Mouse (Mus musculus): ENCODE results near the gene Me1.

DNA sequence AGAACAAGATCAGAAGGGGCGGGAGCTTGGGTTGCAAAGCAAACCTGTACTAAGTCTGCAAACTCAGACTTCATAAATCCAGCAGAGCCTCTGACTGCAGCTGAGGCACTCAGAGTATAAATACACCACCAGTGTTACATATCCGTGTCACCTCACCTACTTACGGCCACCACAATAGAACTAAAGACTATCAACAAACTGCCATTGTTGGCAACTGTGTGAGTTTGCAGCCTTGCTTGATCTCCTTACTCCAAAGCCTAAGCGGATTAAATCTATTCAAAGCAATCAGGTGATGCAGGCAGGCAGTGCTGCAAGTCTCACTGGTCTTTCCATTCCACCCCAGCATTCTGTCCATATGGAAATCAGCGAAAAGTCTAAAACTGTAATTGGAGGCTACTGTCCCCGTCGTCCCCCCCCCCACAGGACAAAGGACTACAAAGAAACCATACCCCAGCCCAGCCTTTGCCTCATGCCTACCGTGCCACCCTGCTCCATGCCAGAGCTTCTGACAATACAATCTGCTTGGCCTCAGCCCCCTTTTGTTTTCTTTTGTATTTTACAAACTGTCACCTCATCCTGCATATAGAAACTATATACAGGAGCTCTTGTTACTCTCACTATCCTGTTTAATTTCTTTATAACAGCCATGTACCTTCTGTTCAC, 27.0 kb downstream of the Me1 start:
- TF ChIP-seq POLR2A (IDR thresholded peaks at IDR 0.05; ENCODE audit: low read depth, low read length): no peak
- no peak for TF ChIP-seq CTCF (IDR thresholded peaks at IDR 0.05; ENCODE audit: extremely low read depth, insufficient read length, insufficient replicate concordance, low read depth, low read length)

Data from small intestine, adult 2 months (tissue).